Mouse (Mus musculus) stomach, postnatal 0 days (tissue): ENCODE results near the gene Ldlrad3.

Experiments used
- CTCF ChIP-seq: IDR thresholded peaks from 2 replicates; pipeline ENCODE4 v1.5.1; 2016; ENCODE audit warnings: antibody characterized with exemption, low read depth, mild to moderate bottlenecking, moderate library complexity
- EP300 ChIP-seq: optimal IDR thresholded peaks from 2 replicates; pipeline ENCODE3; 2016; ENCODE audit warnings: antibody characterized with exemption

DNA sequence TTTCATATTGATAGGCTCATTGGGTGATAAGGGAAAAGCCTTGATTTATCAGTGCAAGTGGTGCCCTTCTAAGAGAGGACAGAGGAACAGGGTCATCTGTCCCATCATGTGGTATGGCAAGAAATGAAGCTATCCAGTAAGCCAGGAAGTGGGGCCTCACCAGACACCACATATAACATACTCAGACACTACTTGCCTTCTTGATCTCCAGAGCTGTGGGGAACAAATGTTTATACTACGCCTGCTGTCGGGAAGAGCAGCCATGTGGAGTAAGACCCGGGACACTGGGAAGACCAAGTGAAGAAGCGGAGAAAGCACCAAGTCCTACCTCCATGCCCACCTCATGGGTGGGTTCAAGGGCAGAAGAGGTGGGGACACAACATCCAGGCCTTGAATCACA lies 86.9 kb downstream of the Ldlrad3 start:
- no peak for TF ChIP-seq CTCF
- no peak for TF ChIP-seq EP300
